Mouse (Mus musculus): ENCODE results near the gene Car2. TPM values are rescaled to one million over a fixed set of nuclear protein-coding genes. Genes with fewer than 3 reads are reported as not detected.

Car2 gene
- polyA plus RNA-seq, 1 experiment from 2014 or later, result 89.7 TPM

DNA sequence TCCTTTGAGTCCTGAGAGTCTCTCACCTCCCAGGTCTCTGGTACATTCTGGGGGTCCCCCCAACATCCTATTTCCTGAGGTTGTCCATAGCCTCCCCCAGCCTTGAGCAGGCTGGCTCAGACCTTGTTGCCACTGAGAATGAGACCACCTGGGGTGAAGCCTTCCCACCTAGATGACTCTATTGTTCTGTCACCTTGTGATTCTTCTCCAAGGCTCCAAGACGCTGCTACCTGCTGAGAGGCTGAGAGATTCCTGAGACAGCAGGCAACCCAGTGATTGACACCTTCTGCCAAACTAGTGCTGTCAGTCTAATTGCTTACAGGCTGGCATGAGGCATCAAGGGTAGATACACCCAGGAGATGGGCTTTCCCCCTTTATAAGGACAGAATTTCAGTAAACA, 21.2 kb downstream of the Car2 start:
- no peak overlapping the region for H3K4me3 ChIP-seq
- no peaks in the 10 kb centered on the region for H3K4me1 ChIP-seq
- no peaks in the 10 kb centered on the region for H3K9me3 ChIP-seq (replicated peaks)
- 27% methylated on average over 1 of the region's 1 CpGs for WGBS
- peaks cover 5% of the 10 kb centered on the region; the same call in 1 of the 2 replicates for H3K36me3 ChIP-seq
- no peak for DNase-seq (ENCODE audit: low spot score)
- H3K27ac ChIP-seq (replicated peaks), result no peak overlapping the region
- no peaks in the 10 kb centered on the region for H3K27me3 ChIP-seq (ENCODE audit: low read depth, poor library complexity, severe bottlenecking)

DNA sequence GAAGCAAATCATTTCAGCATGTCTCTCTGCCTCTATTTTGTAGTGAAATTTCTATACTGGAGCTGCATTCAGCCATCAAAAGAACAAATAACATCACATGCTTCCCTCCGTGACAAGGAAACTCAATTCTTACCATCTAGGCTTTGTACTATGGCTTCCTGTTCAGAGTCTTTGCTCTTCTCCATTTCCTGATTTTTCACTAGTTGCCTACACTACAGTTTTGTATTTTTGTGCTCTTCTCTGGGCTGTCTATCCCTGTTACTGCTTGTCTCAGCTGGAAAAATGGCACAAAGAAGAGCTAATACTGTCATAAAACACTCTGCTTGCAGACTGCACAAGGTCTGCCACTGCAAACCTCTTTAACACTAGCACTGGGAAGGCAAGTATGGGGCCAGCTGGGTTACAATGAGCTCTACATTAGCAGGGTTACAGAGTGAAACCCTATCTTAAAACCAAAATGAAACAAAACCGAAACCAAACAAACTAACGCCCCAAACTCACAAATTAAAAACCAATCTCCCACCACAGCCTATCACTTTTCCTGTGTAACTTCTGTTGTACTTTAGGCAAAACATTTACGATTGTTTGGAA, 26.0 kb downstream of the Car2 start:
- H3K4me1 ChIP-seq, result no peaks in the 10 kb centered on the region
- H3K36me3 ChIP-seq, result no peaks in the 10 kb centered on the region
- H3K9me3 ChIP-seq (replicated peaks), result no peaks in the 10 kb centered on the region
- no peak for DNase-seq (ENCODE audit: low spot score)
- no peaks in the 10 kb centered on the region for H3K27me3 ChIP-seq (ENCODE audit: low read depth, poor library complexity, severe bottlenecking)
- 92% methylated on average over 4 of the region's 4 CpGs for WGBS
- H3K4me3 ChIP-seq, result no peak overlapping the region
- H3K27ac ChIP-seq (replicated peaks), result no peak overlapping the region

DNA sequence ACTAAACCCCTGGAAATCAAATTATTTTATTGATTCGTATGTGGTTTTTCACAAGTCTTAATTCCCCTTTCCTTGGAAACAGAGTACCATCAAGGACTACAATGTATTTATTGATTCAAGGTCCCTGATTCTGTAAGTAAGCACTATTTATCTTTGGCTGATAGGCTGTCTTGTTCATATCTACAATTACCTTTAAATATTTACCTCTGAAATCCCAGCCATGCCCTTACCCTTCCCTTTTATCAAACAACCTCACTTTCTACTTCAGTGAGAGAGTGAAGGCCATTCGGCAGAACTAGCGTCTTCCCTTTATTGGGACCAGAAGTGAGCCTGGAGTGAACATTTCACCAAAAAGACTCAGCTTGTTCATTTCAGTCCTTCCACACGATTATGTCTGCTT, 27.7 kb downstream of the Car2 start:
- Histone ChIP-seq H3K36me3 (no peaks in the 10 kb centered on the region), H3K9me3 (replicated peaks) (no peaks in the 10 kb centered on the region), H3K4me1 (no peaks in the 10 kb centered on the region), H3K27ac (replicated peaks) (no peak overlapping the region), H3K4me3 (no peak overlapping the region), H3K27me3 (ENCODE audit: low read depth, poor library complexity, severe bottlenecking) (no peaks in the 10 kb centered on the region)
- WGBS, result 93% methylated on average over 4 of the region's 4 CpGs
- no peak for DNase-seq (ENCODE audit: low spot score)

DNA sequence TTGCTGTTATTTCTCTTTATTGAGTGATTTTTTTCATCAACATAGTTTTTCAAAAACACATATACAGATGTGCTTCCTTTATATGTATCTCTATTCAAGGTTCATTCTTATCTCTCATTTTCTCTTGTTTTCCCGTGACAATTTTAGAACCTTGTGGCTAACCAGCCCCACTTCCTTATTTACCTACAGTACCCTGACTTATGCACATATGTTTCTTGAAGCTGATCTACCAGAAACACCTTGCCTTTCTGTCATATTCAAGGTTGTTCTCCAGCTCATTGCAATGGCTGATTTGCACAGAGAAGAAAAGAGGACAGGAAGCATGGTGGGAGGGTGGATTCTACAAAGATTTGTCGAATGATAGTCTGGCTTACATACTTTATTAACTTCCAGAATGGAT, 29.3 kb downstream of the Car2 start:
- no peak for DNase-seq (ENCODE audit: low spot score)
- 88% methylated on average over 2 of the region's 2 CpGs for WGBS
- Histone ChIP-seq H3K36me3 (no peaks in the 10 kb centered on the region), H3K4me1 (no peaks in the 10 kb centered on the region), H3K27ac (replicated peaks) (no peak overlapping the region), H3K9me3 (replicated peaks) (no peaks in the 10 kb centered on the region), H3K27me3 (ENCODE audit: low read depth, poor library complexity, severe bottlenecking) (no peaks in the 10 kb centered on the region), H3K4me3 (no peak overlapping the region)

DNA sequence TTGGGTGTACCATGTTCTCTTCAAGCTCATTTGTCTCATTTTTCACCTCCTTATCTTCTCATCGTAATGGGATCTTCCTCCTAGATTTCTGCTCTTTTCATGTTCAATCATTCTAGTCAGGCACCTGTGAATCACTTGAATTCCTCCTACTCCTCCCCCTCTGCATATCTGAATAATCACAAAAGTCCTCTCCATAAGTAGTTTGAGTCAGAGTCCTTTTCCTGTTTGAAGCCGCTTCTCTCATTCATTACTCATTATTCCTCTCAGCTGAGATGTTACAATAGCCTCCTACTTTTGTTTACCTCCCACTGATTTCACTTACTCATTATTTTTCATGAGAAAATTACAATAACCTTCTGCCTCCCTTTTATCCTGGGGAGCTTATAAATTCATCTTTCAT, 31.2 kb downstream of the Car2 start:
- no peaks in the 10 kb centered on the region for H3K36me3 ChIP-seq
- no peak overlapping the region for H3K4me3 ChIP-seq
- H3K9me3 ChIP-seq (replicated peaks), result no peaks in the 10 kb centered on the region
- H3K27me3 ChIP-seq (ENCODE audit: low read depth, poor library complexity, severe bottlenecking), result no peaks in the 10 kb centered on the region
- 65% methylated on average over 2 of the region's 2 CpGs for whole genome bisulfite sequencing
- H3K4me1 ChIP-seq, result no peaks in the 10 kb centered on the region
- DNase-seq (ENCODE audit: low spot score), result no peak
- no peak overlapping the region for H3K27ac ChIP-seq (replicated peaks)

DNA sequence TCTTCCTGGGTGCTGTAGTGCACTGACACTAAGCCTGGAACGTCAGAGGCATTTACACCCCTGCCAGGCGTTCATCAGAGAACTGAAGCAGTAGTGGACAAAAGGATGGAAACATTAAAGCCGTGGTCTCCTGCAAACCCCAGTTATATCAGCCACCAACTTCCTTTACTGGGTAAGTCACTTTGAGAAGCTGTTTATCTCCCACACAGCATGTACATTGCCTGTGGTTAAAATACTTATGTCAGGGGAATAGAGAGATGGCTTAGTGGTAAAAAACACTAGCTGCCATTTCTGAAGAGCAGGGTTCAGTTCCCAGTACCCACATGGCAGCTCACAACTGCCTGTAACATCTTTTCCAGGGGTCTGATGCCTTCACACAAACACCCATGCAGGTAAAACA, 58.6 kb downstream of the Car2 start:
- Histone ChIP-seq H3K27ac (replicated peaks) (no peak overlapping the region), H3K36me3 (no peaks in the 10 kb centered on the region), H3K4me3 (no peak overlapping the region), H3K27me3 (ENCODE audit: low read depth, poor library complexity, severe bottlenecking) (no peaks in the 10 kb centered on the region), H3K4me1 (no peaks in the 10 kb centered on the region), H3K9me3 (replicated peaks) (no peaks in the 10 kb centered on the region)
- WGBS, result 73% methylated on average over 3 of the region's 3 CpGs
- DNase-seq (ENCODE audit: low spot score), result no peak

DNA sequence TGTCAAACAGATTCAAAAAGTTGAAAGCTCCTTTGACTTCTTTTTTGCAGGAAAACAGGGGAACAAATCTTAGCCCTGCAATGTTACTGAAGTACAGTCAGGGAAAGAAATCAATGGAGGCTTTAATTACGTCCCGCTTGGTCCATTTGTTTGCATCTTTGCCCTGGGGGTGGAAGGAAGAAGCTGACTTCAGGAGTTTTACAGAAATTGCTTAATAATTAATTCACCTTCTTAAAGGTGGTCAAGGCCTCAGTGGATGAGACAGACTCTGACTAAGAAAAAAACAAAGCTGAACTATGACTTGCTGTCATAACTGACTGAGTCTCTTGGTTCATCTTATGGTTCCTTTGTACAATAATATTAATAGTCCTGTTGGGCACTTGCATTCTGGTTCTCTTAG, 59.6 kb downstream of the Car2 start:
- 74% methylated on average over 2 of the region's 2 CpGs for WGBS
- DNase-seq (ENCODE audit: low spot score), result no peak
- H3K4me3 ChIP-seq, result no peak overlapping the region
- no peaks in the 10 kb centered on the region for H3K9me3 ChIP-seq (replicated peaks)
- no peak overlapping the region for H3K27ac ChIP-seq (replicated peaks)
- no peaks in the 10 kb centered on the region for H3K27me3 ChIP-seq (ENCODE audit: low read depth, poor library complexity, severe bottlenecking)
- H3K4me1 ChIP-seq, result no peaks in the 10 kb centered on the region
- no peaks in the 10 kb centered on the region for H3K36me3 ChIP-seq

DNA sequence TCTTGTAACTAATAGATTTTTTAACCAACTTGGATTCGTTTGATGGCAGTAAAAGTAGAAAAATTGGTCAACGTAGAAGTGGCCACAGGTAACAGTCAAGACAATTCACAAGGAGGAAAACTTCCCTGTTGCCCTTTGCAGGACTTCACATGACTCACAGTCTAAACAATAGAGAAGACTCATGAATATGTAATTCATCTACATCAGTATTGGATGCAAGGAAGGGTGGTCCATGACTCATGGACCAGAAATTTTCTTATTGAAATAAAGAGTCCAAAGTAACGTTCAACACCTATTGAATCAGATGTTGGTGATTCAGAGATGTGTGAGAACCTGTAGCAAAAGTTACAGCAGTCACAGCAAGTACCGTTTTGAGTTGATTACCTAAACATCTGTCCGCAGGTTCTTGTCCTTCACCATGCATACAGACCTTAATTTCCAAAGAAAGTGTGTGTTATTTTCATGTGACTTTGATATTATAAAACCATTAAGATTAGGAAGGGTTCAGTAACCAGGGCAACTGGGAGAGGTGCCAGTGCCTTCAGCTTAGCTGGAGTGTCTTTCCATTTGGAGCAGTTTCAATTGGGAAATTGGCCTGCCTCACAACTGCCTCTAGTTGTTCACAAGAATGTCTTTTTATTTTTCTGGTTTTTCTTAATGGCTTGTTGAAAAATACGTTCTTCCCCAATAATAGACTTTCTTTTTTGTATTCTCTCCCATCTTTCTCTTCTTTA, 62.2 kb downstream of the Car2 start:
- no peak overlapping the region for H3K4me3 ChIP-seq
- no peaks in the 10 kb centered on the region for H3K4me1 ChIP-seq
- H3K27ac ChIP-seq (replicated peaks), result no peak overlapping the region
- H3K9me3 ChIP-seq (replicated peaks), result no peaks in the 10 kb centered on the region
- no peaks in the 10 kb centered on the region for H3K27me3 ChIP-seq (ENCODE audit: low read depth, poor library complexity, severe bottlenecking)
- DNase-seq (ENCODE audit: low spot score), result no peak
- WGBS, result 84% methylated on average over 6 of the region's 6 CpGs
- H3K36me3 ChIP-seq, result no peaks in the 10 kb centered on the region

DNA sequence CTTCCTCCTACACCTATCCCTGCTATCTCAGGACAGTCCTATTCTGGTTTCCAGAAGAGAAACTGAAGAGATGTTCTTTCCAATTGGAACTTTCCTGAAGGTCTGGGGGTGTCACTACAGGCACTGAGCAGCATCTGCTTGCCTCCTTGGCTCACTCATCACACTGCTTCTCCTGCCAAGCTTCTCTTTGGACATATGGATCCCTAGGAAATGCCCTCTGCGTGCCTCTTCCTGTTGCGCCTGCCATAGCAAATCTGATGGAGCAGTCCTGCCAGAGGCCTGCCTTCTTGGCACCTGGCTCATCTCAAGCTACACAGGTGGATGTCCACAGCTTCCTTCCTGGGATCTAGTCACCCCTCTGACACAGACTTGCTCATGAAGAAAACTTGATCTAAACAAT, 64.0 kb downstream of the Car2 start:
- Histone ChIP-seq H3K4me3 (no peak overlapping the region), H3K4me1 (no peaks in the 10 kb centered on the region), H3K36me3 (no peaks in the 10 kb centered on the region), H3K9me3 (replicated peaks) (no peaks in the 10 kb centered on the region), H3K27me3 (ENCODE audit: low read depth, poor library complexity, severe bottlenecking) (no peaks in the 10 kb centered on the region), H3K27ac (replicated peaks) (no peak overlapping the region)
- DNase-seq (ENCODE audit: low spot score), result no peak
- 100% methylated on average over 2 of the region's 2 CpGs for WGBS

Other genes starting within 250 kb of the Car2 start
- 3.8 and 4.9 TPM in 2 replicates for gene Car13, start 244.5 kb upstream of the Car2 start, polyA plus RNA-seq (2016; fragmentation: Nextera tagmentation; extraction: Ambion mirVana)
- 0.15 TPM in 1 of 2 replicates, not detected in the other for gene Car1, start 77.9 kb upstream of the Car2 start, polyA plus RNA-seq (2016; fragmentation: Nextera tagmentation; extraction: Ambion mirVana)
- 5.5 and 6.1 TPM in 2 replicates for gene Car3, start 22.8 kb upstream of the Car2 start, polyA plus RNA-seq (2016; fragmentation: Nextera tagmentation; extraction: Ambion mirVana)

Data from midbrain, embryonic 10.5 days (tissue).